Mouse (Mus musculus): ENCODE data around the gene Mnd1.

Mnd1 gene

DNA sequence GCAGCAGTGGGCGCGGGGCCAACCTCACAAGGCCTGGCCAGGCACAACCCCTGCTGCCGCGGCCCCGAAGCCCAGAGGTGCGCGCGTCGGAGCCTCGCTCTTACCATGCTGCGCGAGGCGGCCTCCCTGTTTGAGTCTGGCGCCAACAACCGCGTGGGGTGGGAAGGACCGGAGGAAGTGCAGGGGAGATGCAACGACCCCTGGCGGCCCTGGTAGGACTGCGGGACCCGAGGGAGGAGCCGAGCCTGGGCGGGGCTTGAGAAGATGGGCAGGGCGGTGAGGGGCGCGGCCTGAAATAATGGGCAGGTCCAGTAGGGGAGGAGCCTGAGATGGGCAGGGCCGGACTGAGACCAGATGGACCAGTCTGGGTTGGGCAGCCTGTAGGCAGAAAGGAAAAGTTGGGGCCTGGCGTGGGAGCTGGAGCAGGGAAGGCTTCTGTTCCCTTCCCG is at the start of gene Mnd1:
Mnd1 (minus strand) TSS at position 229 of the 449 bp plus-strand sequence.
- DNase-seq (ENCODE audit: low read depth), result peak; percentile 94

DNA sequence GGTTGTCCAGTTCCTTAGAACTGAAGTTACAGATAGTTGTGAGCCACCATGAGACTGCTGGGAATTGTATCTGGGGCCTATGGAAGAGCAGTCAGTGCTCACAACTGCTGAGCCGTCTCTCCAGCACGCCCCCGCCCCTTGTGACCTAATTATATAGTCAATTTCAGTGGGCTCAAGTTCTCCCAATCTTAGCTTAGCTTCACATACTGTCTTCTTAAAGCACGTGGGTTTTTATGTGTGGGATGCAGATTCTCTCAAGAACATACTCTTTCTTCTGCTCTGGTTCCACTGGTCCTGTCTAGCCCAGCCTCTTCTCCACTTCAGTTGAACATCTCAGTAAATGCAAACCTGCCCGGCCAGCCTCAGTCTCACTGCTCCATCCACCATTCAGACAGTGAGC is 49.1 kb upstream of the Mnd1 start:
- DNase-seq (ENCODE audit: low read depth), result no peak

DNA sequence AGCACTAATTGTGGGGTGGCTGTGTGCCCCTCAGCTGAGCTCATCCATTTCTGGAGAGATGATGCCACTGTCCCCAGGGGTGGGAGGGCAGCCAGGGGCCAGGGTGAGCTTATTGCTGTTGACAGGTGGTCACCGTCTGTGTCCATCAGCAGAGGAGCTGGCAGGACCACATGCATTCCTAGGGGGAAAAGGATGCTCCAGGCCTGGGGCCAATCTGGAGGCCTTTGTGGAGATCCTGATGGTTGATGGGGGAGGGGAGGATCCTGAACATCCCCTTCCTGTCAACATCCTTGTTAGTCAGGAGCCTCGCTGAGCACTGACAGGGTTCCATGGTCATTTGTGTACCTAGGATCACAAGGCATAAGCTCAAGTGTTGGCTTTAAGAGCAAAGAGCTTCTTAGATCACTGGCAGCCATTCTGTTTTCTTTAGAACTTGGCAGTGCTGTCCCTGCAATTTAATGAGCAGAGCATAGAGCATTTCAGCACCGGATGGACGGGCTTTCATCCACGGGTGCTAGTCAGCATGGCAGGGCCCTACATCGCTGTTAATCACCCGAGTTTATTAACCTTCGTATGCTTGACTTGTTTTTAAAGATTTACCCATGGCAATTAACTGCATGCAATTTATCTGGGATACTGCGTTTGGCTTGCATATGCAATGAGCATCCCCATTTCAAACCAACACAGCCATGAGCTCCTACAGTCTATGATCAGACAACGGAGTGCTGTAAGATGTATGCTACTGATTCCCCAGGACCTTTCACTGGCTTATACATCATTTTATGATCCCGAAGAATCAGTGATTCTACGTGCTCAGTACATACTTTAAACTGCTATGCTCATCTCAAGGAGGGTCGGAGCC is 45.2 kb upstream of the Mnd1 start:
- no peak for DNase-seq (ENCODE audit: low read depth)

DNA sequence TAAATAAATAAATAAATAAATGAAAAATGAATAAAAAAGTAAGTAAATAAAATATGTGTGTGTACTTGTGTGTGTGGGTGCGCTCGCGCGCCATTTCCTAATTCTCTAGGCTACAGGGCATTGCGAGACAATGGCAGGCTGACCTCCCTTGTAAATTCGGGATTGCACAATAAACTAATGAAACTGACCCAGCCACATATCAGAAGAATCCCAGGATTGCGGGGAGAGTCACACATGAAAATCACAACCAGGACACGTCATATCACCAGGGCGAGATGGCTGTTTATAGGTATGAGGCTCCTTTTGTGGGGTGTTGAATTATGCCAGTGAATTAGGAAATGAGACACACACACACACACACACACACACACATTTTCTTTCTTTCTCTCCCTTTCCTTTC is 43.9 kb upstream of the Mnd1 start:
- DNase-seq (ENCODE audit: low read depth), result peak; percentile 6

DNA sequence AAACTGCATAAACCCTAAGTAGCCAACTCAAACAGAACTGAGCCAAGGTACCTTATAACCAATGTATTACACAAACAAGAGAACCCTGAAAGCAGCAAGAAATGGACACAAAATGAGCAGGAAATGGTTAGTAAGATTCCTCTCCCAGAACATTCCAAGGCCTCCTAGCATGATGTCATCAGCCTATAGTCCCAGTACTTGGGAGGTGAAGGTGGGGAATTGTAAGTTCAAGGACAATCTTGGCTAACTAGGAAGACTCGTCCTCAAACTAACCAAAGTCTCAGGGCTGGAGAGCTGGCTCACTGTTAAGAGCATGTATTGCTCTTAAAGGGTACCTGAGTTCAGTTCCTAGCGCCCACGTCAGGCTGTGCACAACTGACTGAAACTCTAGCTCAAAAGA is 42.6 kb upstream of the Mnd1 start:
- no peak for DNase-seq (ENCODE audit: low read depth)

- DNase-seq (ENCODE audit: low read depth), result no peak
Observed at GRCm38 (mm10) chr3:84193881-84194280, 38.3 kb upstream of the Mnd1 start.

- DNase-seq (ENCODE audit: low read depth), result no peak
Observed at GRCm38 (mm10) chr3:84191141-84191881, 35.7 kb upstream of the Mnd1 start.

GRCm38 (mm10) chr3:84190513-84191061 is 35.0 kb upstream of the Mnd1 start:
- DNase-seq (ENCODE audit: low read depth), result no peak

GRCm38 (mm10) chr3:84189629-84190173 is 34.1 kb upstream of the Mnd1 start:
- DNase-seq (ENCODE audit: low read depth), result no peak

GRCm38 (mm10) chr3:84181717-84182116 is 26.1 kb upstream of the Mnd1 start:
- DNase-seq (ENCODE audit: low read depth), result no peak

- no peak for DNase-seq (ENCODE audit: low read depth)
Observed at GRCm38 (mm10) chr3:84181102-84181501, 25.5 kb upstream of the Mnd1 start.

DNA sequence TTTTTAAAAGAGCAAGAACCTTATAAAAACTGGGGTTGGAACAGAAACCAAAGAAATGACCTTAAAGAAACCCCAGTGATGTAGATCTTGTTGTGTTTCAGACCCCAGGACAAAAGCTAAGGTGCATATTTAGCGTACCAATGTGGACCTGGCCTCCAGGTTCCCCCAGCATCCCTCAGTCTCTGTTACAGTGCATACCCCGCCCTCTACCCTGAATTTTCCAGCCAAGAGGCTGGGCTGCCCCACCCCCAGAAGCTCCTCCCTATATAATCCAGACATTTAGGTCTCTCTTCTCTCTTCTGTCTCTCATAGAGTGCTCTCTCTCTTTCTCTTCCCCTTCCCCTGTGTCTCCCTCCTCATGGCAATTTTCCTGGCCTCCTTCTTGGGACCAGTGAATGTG is 24.7 kb upstream of the Mnd1 start:
- DNase-seq (ENCODE audit: low read depth), result no peak

DNA sequence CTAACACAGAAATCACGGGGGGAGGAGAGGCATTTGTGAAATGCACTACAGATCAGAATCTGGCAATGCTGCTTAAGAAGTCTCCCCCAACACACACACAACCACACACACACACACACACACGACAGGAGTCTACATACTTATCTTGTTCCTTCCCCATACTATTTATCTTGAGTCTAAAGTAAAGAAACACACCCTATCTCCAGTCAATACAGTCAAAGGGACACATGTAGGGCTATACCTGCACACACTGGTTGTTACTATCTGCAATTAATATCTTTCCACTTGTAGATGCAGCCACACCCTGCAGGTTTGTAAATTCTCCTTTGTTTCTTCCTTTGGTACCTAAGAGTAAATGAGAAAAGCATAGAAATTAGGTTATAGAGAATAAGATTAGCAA is 22.2 kb upstream of the Mnd1 start:
- DNase-seq (ENCODE audit: low read depth), result no peak

DNA sequence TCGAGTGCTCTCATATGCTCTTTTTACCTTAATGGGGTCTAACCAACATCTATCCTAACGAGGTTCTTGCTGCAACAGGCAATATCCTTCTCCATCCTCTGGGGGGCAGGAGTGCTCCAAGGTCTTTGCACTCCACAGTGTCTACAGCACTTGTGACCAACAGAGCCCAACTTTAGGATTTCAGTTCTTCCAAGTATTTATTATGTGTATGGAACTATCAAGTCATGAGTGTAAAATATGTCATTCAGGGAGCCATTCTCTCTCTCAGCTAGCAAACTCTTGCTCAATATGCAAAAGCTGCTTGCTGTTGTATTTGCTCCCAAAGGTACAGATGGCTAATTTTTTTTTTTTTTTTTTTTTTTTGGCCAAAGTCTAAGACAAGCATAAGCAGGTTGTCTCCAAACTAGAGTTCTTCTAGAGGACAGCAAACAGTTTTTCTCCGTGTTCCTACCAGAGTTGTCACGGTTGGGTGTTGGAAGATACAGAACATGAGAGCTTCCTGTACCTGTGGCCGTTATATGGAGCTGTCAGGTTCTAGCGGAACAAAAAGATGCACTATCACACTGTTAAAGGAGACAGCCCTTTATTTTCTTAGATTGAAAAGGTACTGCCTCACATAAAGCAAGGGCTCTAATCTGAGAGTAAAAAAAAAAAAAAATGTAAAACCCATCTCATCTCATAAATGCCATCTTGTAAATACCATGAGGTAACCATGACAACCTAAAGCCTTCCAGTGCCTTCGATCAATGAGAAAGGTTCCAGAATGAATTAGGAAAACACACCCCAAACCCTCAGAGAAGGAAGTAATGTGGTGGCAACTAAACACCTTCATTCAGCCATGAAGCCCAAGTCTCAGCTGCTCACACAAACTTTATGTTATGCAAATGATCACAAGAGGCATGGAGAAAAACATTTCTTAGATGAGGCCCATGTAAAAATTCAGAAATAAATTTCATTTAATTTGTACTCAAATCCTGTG is 20.0 kb upstream of the Mnd1 start:
- peak; percentile 75 for DNase-seq (ENCODE audit: low read depth)

DNA sequence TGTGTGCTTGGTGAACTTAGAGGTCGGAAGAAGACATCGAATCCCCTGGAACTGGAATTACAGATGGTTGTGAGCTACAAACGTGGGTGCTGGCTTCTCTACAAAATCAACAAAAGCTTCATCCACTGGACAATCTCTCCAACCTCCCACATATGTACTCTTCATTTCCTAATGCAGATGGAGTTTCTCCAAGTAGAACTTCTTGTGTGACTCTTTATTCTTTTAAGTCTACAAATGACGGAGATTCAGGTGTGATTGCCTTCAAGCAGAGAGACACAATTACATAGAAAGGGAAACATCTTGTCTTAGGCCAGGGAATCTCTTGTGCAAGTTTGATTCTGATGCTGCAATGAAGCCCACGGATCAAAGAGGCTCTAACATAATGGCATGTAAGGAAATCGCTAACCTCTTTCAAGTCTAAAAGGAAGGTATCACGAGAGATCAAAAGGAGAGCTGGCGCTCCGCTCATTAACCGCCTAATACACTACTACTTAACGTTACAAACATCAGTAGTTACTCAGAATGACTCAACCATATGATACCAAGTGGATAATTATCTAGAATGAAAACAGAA is 18.1 kb upstream of the Mnd1 start, which contains the start of gene Gm6525:
Gm6525 (plus strand) TSS at position 524 of the 574 bp plus-strand sequence.
- DNase-seq (ENCODE audit: low read depth), result no peak

- DNase-seq (ENCODE audit: low read depth), result no peak
Observed at GRCm38 (mm10) chr3:84172406-84172805, 16.8 kb upstream of the Mnd1 start.

GRCm38 (mm10) chr3:84169393-84170005 is 13.9 kb upstream of the Mnd1 start:
- peak; percentile 77 for DNase-seq (ENCODE audit: low read depth)

- peak; percentile 11 for DNase-seq (ENCODE audit: low read depth)
Observed at GRCm38 (mm10) chr3:84168943-84169342, 13.4 kb upstream of the Mnd1 start.

DNA sequence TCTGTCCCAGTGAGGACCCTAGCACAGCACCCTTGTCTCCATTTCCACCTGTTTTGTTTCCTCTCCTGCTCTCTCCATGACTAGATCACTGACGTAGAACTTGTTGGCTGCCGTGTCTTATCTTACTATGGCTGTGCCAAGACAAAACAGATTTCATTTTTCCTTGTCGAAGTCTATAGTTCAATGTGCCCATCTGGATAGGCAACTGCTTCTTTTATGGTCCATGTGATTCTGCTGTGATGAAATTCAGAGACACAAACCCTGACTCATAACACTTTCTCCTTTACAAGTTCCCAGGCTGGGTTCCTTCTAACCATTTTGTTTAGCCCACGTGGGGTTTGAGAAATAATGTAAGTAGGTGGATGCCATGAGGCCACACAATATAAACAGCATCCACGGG is 10.5 kb upstream of the Mnd1 start:
- no peak for DNase-seq (ENCODE audit: low read depth)

GRCm38 (mm10) chr3:84165391-84165790 is 9.8 kb upstream of the Mnd1 start:
- DNase-seq (ENCODE audit: low read depth), result no peak

All from 416B (cell line).